Mouse (Mus musculus): ENCODE measurements around the gene Dctn3.

DNA sequence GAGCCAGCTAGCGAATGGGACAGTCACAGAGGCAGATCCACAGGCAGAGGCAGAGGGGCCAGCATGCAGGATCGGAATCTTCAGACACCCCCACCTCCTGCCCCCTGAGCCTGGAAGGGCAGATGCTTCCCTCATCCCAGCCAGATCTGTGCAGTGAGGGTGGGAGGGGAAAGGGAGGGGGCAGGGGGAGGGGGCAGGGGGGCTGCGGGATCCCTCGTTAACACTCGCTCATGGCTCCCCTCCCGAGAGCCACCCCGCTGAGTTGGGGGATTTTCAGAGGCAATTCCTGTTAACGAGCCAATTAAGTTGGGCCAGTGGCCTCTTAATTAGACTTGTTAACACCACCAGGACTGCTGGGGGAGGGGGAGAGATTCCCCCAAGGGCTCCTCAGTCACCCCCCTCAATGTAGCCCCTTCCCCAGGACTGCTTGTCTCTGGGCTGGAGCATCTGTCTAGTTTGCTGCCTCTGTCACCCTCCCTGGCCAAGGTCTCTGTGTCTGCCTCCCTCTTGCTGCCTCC, 50.9 kb downstream of the Dctn3 start:
- TF ChIP-seq POLR2A (IDR thresholded peaks at IDR 0.05; ENCODE audit: low read depth, low read length) = no peak
- TF ChIP-seq CTCF (IDR thresholded peaks at IDR 0.05; ENCODE audit: borderline replicate concordance, insufficient read depth, low read length) = no peak
